8 mouse cellular contexts compared by ENCODE assay signal in genomic region chr10:77339871-77340341, GRCm38 (mm10).
DNase-seq lines count a peak whose midpoint lies in the region; TF ChIP-seq lines count a peak whose summit lies in the region.

No protein-coding gene starts in this region.

- no peaks in the 10 kb centered on the region for H3K4me1 ChIP-seq in kidney, adult 2 months (ENCODE audit: control insufficient read depth, insufficient read depth, low read length)

- WGBS in kidney, adult 2 months, result 17% methylated on average over 18 of the region's 18 CpGs

- no peak; the same call in 1 of the 2 replicates for TF ChIP-seq CTCF in kidney, adult 2 months (conservative IDR thresholded peaks at IDR 0.05; ENCODE audit: insufficient read depth, insufficient read length, low read depth, low read length)

- H3K27me3 ChIP-seq in kidney, adult 2 months (replicated peaks; ENCODE audit: control insufficient read depth, insufficient read depth, low read length), result no peaks in the 10 kb centered on the region

- H3K27ac ChIP-seq in kidney, adult 2 months (ENCODE audit: insufficient read depth, low read depth, low read length), result no peak overlapping the region

- H3K36me3 ChIP-seq in kidney, adult 2 months (ENCODE audit: control insufficient read depth, insufficient read depth, low read length), result no peaks in the 10 kb centered on the region

- no peak for DNase-seq in kidney, adult 2 months
- no peak for DNase-seq in kidney, adult 8-10 months
- DNase-seq in embryo, embryonic 10 days (ENCODE audit: low spot score), result peak; percentile 66
- peak; percentile 6 for DNase-seq in forelimb bud, embryonic 11.5 days (ENCODE audit: low read depth, low spot score)
- peak; percentile 66 to 76 for DNase-seq in kidney, postnatal 4 days
- peak; percentile 22 for DNase-seq in retina, adult 2 months (ENCODE audit: low read depth, low spot score)
- no peak for DNase-seq in right cerebral cortex, adult 2 months (ENCODE audit: low spot score in 2 of 2)
- DNase-seq in thymus, postnatal 0 days (ENCODE audit: low spot score), result no peak

- peak overlapping the region; percentile 18; the same call in 1 of the 2 replicates for H3K4me3 ChIP-seq in kidney, adult 2 months (ENCODE audit: insufficient read depth, low read depth, low read length)

- TF ChIP-seq POLR2A in kidney, adult 2 months (IDR thresholded peaks at IDR 0.05; ENCODE audit: low read depth, low read length), result no peak

Comparison
In these comparisons a context has a peak if more than half of its experiments do, and no peak if none do; other contexts are left out.
1. DNase-seq: peak in embryo, embryonic 10 days (single experiment), forelimb bud, embryonic 11.5 days (single experiment), kidney, postnatal 4 days (2 of 2) and retina, adult 2 months (single experiment); none in kidney, adult 2 months (single experiment), kidney, adult 8-10 months (0 of 2), right cerebral cortex, adult 2 months (0 of 2) and thymus, postnatal 0 days (single experiment).